Mouse (Mus musculus): ENCODE data around the gene Dst. TPM values are rescaled to one million over a fixed set of nuclear protein-coding genes. Genes with fewer than 3 reads are reported as not detected.

Dst gene
- polyA plus RNA-seq, 1 experiment from 2014 or later, result 25.9 TPM

DNA sequence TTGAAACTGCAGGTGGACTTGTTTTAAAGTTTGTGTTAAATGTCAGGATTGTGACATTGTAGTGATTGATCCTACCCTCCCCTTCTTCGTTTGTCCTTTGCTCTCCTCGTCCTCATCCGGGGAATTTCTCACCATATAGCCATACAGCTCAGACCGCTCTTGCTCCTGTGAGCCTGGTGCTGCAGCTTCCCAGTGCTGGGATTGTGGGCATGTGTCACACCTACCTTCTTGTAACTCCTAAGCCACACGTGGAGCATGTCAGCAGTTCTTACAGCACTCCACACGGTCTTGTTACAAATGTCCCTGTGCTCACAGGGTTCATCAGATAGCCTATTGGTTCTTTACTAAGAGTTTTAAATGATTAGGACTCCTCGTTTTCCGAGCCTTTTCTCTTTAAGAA, 196.8 kb downstream of the Dst start:
- no peak overlapping the region; the same call in 1 of the 2 replicates for H3K27ac ChIP-seq
- DNase-seq (ENCODE audit: low spot score), result no peak
- no peaks in the 10 kb centered on the region for H3K27me3 ChIP-seq (ENCODE audit: insufficient read depth, poor library complexity, severe bottlenecking)
- 34% methylated on average over 8 of the region's 8 CpGs for WGBS
- H3K9me3 ChIP-seq, result peaks cover 6% of the 10 kb centered on the region; the same call in 1 of the 2 replicates
- H3K4me1 ChIP-seq (replicated peaks), result peaks cover 44% of the 10 kb centered on the region
- no peak overlapping the region for H3K4me3 ChIP-seq
- H3K36me3 ChIP-seq, result no peaks in the 10 kb centered on the region

DNA sequence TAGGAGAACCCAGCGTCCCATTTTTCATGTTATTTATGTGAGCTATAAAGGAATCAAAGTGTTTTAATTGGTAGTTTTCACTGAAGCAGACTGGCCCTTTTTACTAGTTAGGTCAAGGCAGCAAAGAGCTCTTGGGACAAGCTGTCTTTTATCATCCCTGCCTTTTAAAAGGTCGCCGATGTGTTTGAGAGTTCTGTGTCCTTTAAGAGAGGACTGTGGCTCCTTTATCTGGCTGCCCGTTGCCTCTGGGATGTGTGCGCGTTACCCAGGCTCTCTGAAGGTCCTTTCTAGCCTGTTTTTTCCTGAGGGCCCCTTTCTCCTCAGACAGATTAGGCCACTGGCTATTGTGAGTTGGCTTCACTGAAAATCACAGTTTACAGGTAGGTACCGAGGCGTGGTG, 198.6 kb downstream of the Dst start:
- no peak for DNase-seq (ENCODE audit: low spot score)
- H3K27me3 ChIP-seq (ENCODE audit: insufficient read depth, poor library complexity, severe bottlenecking), result no peaks in the 10 kb centered on the region
- peak overlapping the region; percentile 72 for H3K27ac ChIP-seq
- peaks cover 6% of the 10 kb centered on the region; the same call in 1 of the 2 replicates for H3K9me3 ChIP-seq
- peaks cover 38% of the 10 kb centered on the region for H3K4me1 ChIP-seq (replicated peaks)
- no peaks in the 10 kb centered on the region for H3K36me3 ChIP-seq
- H3K4me3 ChIP-seq, result no peak overlapping the region
- WGBS, result 12% methylated on average over 8 of the region's 8 CpGs

DNA sequence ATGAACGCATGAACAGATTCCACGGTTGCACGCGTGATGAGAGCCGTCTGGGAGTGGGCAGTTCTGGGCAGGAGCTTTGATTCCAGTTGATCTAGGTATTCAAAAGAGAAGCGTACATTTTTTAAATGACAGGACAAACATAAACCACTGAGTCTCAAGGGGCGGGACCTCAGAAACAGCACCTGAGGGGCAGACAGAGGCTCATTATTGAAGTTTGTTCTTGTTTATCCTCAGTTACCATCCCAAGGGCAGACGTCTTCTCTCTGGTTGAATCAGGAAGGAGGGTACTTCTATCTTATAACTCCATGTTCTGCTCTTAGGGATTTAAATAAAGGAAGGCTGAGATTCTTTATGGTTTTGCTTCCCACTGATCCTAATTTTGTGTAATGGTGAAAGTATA, 199.1 kb downstream of the Dst start:
- Histone ChIP-seq H3K27me3 (ENCODE audit: insufficient read depth, poor library complexity, severe bottlenecking) (no peaks in the 10 kb centered on the region), H3K27ac (peak overlapping the region; percentile 72), H3K4me1 (replicated peaks) (peaks cover 38% of the 10 kb centered on the region), H3K9me3 (peaks cover 6% of the 10 kb centered on the region; the same call in 1 of the 2 replicates), H3K4me3 (no peak overlapping the region), H3K36me3 (no peaks in the 10 kb centered on the region)
- no peak for DNase-seq (ENCODE audit: low spot score)
- WGBS, result 35% methylated on average over 8 of the region's 8 CpGs

DNA sequence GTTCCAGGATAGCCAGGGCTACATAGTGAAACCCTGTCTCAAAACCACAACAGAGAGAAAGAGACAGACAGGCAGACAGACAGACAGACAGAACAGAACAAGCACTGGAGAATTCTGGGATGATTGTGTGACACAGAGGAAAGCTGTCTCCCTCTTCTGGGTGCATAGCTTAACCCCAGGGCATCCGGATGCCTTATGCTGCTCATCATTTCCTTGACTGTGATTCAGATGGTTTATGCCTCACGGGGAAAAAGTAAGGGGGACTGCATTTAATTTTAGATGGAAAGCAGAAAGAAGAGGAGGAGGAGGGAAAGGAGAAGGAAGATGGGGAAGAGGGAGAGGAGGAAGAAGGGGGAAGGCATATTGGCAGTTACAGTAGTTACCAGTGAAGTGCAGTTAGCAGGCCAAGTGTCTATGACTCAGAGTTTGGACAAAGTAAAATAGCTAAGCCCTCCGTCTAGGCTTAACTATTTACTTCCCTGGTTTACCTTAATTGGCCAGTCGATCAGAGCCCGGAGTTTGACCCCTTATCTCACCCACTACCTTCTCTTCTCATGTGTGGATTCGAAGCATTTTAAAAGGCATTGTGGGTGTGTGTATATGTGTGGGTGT, 201.7 kb downstream of the Dst start:
- Histone ChIP-seq H3K36me3 (peaks cover 6% of the 10 kb centered on the region; the same call in 1 of the 2 replicates), H3K9me3 (no peaks in the 10 kb centered on the region), H3K4me3 (no peak overlapping the region), H3K27me3 (ENCODE audit: insufficient read depth, poor library complexity, severe bottlenecking) (no peaks in the 10 kb centered on the region), H3K4me1 (replicated peaks) (peaks cover 26% of the 10 kb centered on the region), H3K27ac (no peak overlapping the region)
- DNase-seq (ENCODE audit: low spot score), result no peak
- 76% methylated on average over 6 of the region's 6 CpGs for WGBS

DNA sequence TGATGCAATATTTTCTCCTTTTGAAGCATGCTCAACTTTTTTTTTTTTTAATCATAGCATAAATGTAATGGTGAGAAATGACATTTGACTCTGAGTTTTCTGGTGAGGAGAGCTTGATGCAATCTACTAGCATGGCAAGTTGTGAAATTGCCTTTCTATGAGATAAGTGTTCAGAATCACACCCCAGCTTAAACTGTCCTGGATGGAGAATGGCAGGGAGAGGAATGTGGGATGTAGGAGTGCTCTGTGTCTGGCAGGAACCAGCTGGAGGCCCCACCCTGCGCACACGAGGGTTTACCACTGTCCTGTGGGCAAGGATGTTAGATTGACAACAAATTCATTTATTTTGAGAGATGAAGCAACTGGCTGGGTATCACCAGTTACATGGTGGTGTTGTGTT, 202.8 kb downstream of the Dst start:
- H3K9me3 ChIP-seq, result no peaks in the 10 kb centered on the region
- WGBS, result 74% methylated on average over 2 of the region's 2 CpGs
- H3K27me3 ChIP-seq (ENCODE audit: insufficient read depth, poor library complexity, severe bottlenecking), result no peaks in the 10 kb centered on the region
- no peak overlapping the region for H3K4me3 ChIP-seq
- DNase-seq (ENCODE audit: low spot score), result no peak
- H3K4me1 ChIP-seq (replicated peaks), result peaks cover 17% of the 10 kb centered on the region
- no peak overlapping the region for H3K27ac ChIP-seq
- H3K36me3 ChIP-seq, result peaks cover 6% of the 10 kb centered on the region; the same call in 1 of the 2 replicates

DNA sequence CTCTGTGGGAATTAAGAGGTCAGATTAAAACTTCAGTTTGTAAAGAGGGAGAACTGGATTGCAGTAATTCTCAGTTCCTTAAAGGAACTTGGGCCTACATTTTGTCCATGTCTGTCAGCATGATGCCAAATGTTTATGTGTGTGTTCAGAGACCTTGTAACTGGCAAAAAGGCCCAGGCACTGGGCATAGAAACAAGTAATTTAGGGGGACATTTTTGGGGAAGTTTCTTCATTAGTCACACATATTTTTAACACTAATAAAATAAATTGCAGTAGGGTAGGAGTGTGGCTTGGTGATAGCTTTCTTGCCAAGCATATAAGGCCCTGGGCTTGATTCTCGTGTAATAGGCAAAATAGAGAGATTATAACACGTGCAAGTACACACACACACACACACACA, 203.9 kb downstream of the Dst start:
- H3K9me3 ChIP-seq, result no peaks in the 10 kb centered on the region
- H3K36me3 ChIP-seq, result peaks cover 6% of the 10 kb centered on the region; the same call in 1 of the 2 replicates
- no peak overlapping the region for H3K4me3 ChIP-seq
- H3K27ac ChIP-seq, result no peak overlapping the region
- no peak for DNase-seq (ENCODE audit: low spot score)
- WGBS, result 98% methylated on average over 2 of the region's 2 CpGs
- no peaks in the 10 kb centered on the region for H3K27me3 ChIP-seq (ENCODE audit: insufficient read depth, poor library complexity, severe bottlenecking)
- H3K4me1 ChIP-seq (replicated peaks), result peaks cover 6% of the 10 kb centered on the region

DNA sequence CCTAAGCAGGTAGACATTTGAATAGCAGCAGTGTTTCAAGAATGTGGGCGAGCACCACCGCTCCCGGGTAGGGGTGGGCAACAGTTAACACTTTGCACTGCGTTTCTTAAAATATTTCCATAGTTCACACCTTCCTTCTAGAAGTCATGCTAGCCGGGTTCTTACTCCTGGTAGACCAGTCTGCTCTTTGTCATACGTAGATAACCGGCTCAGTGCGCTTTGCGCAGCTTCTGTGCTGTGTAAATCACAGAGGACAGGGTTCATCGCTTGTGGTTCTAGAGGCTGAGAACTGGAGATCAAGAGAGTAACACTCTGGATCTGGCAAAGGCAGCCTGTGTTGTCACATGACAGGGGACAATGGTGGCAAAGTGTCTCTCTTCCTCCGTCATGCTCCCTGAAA, 208.4 kb downstream of the Dst start:
- H3K36me3 ChIP-seq, result peaks cover 6% of the 10 kb centered on the region; the same call in 1 of the 2 replicates
- no peaks in the 10 kb centered on the region for H3K27me3 ChIP-seq (ENCODE audit: insufficient read depth, poor library complexity, severe bottlenecking)
- peaks cover 4% of the 10 kb centered on the region; the same call in 1 of the 2 replicates for H3K4me1 ChIP-seq (replicated peaks)
- H3K4me3 ChIP-seq, result no peak overlapping the region
- no peaks in the 10 kb centered on the region for H3K9me3 ChIP-seq
- no peak overlapping the region for H3K27ac ChIP-seq
- no peak for DNase-seq (ENCODE audit: low spot score)
- 81% methylated on average over 11 of the region's 11 CpGs for WGBS

DNA sequence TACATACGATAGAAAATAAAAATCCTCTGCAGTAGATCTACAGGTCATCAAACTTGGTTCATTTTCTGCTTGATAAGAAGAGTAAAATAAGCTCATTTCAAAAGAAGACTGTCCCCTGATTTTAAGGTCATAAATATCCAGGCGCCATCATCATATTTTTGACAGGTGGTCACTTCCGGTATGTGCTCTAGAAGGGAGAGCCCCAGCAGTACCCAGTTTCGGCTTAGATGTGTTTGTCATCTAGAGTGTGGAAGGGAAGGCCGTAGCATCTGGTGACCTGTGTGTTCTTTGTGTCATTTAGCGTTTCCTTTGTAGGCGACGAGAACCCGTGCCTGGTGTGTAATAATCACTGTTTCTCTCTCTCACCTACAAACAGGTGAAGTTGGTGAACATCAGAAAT, 209.0 kb downstream of the Dst start:
- Histone ChIP-seq H3K4me3 (no peak overlapping the region), H3K27me3 (ENCODE audit: insufficient read depth, poor library complexity, severe bottlenecking) (no peaks in the 10 kb centered on the region), H3K27ac (no peak overlapping the region), H3K9me3 (no peaks in the 10 kb centered on the region), H3K4me1 (replicated peaks) (peaks cover 4% of the 10 kb centered on the region; the same call in 1 of the 2 replicates), H3K36me3 (peaks cover 9% of the 10 kb centered on the region; the same call in 1 of the 2 replicates)
- no peak for DNase-seq (ENCODE audit: low spot score)
- whole genome bisulfite sequencing, result 92% methylated on average over 9 of the region's 9 CpGs

DNA sequence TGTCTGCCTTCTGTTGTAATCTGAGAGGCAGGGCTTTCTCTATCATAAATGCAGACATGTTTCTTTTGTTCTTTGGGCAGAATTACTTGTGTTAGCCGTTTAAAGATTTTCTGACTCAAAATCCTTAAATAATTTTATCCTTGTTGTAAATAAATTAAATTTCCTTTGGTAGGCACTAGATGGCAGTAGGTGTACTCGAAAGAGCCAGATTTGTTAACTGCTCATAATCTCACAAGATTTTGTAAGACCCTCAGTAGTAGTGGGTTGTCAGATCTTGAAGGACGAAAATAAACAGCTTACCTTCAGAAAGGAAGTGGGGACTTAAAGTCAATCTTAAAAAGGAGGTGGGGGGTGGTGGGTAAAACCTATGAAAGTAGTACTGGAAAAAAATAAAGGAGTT, 209.7 kb downstream of the Dst start:
- Histone ChIP-seq H3K36me3 (peaks cover 9% of the 10 kb centered on the region), H3K27me3 (ENCODE audit: insufficient read depth, poor library complexity, severe bottlenecking) (no peaks in the 10 kb centered on the region), H3K4me3 (no peak overlapping the region), H3K9me3 (no peaks in the 10 kb centered on the region), H3K27ac (no peak overlapping the region), H3K4me1 (replicated peaks) (peaks cover 4% of the 10 kb centered on the region; the same call in 1 of the 2 replicates)
- DNase-seq (ENCODE audit: low spot score), result no peak
- WGBS, result 55% methylated on average over 3 of the region's 3 CpGs

DNA sequence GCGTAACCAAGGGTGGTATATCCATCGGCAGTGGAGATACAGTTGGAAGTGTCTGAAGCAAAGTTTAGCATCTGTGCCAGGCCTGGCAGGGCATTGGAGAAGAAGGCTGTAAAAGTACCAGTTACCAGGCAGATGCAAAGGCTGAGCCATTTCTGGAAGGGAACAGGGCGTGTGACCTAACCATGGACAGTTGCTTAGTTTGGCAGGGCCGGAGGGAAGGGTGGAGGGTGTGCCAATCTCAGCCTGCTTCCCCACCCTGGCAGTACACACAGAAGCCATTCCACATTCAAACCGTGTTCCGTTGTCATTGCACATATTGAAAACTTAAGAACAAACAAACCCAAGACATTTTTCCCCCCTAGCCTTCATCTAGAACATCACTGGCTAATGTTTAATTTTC, 212.0 kb downstream of the Dst start:
- no peaks in the 10 kb centered on the region; the same call in 1 of the 2 replicates for H3K4me1 ChIP-seq (replicated peaks)
- H3K27ac ChIP-seq, result no peak overlapping the region
- H3K4me3 ChIP-seq, result no peak overlapping the region
- no peaks in the 10 kb centered on the region for H3K9me3 ChIP-seq
- H3K36me3 ChIP-seq, result peaks cover 3% of the 10 kb centered on the region
- no peaks in the 10 kb centered on the region for H3K27me3 ChIP-seq (ENCODE audit: insufficient read depth, poor library complexity, severe bottlenecking)
- 93% methylated on average over 6 of the region's 6 CpGs for WGBS
- no peak for DNase-seq (ENCODE audit: low spot score)

DNA sequence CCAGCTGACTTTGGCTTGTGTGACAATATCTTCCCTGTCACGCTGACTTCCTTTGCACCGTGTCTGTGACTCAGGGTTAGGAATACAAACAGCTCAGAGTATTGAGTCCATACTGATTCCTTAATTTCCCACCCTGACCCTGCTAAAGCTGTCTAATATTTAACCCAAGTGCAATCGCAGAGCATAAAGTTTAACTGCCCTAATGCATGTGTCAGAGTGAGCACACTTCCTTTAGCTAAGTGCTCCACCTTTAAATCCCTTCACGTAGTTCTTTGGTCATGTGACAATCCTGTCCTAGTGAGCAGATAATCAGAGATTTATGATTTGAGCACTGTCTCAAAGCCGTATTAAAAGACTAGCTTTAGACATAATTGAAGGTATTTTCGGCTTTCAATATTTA, 212.6 kb downstream of the Dst start:
- DNase-seq (ENCODE audit: low spot score), result no peak
- Histone ChIP-seq H3K9me3 (no peaks in the 10 kb centered on the region), H3K4me3 (no peak overlapping the region), H3K27ac (no peak overlapping the region), H3K27me3 (ENCODE audit: insufficient read depth, poor library complexity, severe bottlenecking) (no peaks in the 10 kb centered on the region), H3K36me3 (peaks cover 3% of the 10 kb centered on the region), H3K4me1 (replicated peaks) (no peaks in the 10 kb centered on the region; the same call in 1 of the 2 replicates)
- 90% methylated on average over 6 of the region's 6 CpGs for WGBS

DNA sequence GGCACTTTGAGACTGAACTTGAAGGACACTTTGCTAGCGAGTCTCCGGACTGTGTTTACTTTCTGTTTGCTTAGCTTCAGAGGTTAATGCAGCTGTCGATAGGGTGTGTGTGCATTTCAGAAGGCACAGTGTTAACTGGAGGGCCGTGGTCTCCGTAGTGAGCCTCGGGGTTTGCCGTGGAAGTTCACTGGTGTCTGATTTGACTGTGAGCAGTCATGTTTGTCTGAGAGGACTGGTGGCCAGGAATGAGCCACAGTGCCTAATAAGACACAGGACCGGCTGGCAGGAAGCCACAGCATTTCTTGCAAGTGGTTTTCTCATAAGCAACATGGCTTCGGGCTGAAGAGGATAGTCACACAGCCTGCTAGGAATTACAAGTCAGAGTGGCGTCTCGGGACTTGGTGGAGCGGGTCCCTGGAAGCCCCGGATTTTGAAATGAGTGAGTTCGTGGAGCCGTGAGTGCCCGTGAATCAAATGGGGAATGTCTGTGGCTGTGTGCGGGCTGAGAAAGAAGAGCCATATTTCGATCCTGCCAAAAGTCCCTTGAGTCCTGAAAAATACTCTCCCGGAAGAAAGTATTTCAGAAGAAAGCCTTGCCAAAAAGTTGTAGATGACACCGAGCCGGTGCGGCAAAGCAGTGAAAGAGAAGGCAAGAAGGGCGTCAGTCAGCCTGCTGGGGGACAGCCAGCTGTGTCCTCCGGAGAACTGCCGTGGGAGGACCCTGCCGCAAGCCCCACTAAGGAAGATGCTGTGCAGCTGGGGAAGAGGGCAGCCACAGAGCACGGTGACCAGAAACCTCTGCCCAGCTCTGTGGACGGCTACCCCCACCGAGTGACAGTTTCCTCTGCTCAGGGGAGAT, 213.4 kb downstream of the Dst start:
- Histone ChIP-seq H3K4me3 (no peak overlapping the region), H3K9me3 (no peaks in the 10 kb centered on the region), H3K36me3 (peaks cover 3% of the 10 kb centered on the region), H3K4me1 (replicated peaks) (no peaks in the 10 kb centered on the region; the same call in 1 of the 2 replicates), H3K27ac (peak overlapping the region; percentile 35; the same call in 1 of the 2 replicates), H3K27me3 (ENCODE audit: insufficient read depth, poor library complexity, severe bottlenecking) (no peaks in the 10 kb centered on the region)
- WGBS, result 89% methylated on average over 29 of the region's 29 CpGs
- no peak for DNase-seq (ENCODE audit: low spot score)

DNA sequence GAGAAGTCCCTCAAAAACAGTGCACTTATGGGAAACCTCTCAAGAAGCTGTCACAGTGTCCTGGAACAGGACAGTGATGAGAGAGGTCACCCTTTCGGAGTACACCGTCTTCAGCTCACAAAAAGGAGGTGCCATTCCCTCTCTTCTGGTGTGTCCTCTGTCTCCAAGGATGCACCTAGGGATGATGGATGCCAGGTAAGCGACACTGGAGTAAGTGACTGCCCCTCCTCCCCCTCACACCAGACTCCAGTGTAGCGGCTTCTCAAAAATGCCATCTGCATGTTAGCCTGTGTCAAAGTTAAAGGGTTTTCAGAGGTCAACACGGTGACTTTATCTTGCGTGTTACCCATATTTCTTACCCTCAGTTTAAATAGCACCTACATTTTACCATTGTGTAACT, 214.2 kb downstream of the Dst start:
- Histone ChIP-seq H3K4me3 (no peak overlapping the region), H3K27ac (no peak overlapping the region), H3K9me3 (no peaks in the 10 kb centered on the region), H3K27me3 (ENCODE audit: insufficient read depth, poor library complexity, severe bottlenecking) (no peaks in the 10 kb centered on the region), H3K4me1 (replicated peaks) (peaks cover 2% of the 10 kb centered on the region; the same call in 1 of the 2 replicates), H3K36me3 (peaks cover 3% of the 10 kb centered on the region)
- no peak for DNase-seq (ENCODE audit: low spot score)
- 92% methylated on average over 6 of the region's 6 CpGs for WGBS

Measured in hindbrain, embryonic 10.5 days (tissue).